Mouse (Mus musculus) megakaryocyte, embryonic 14.5 days (primary cell): ENCODE results near the gene Depdc5. TPM values are rescaled to one million over a fixed set of nuclear protein-coding genes. Genes with fewer than 3 reads are reported as not detected.
"Not testable (repeated sequence)": the region's sequence is repeated elsewhere in the genome, so short reads cannot be mapped to it uniquely, and the experiment has no call there.

Experiments used
- H3K27me3 ChIP-seq: replicated peaks from 2 replicates; pipeline ENCODE3; 2012; ENCODE audit warnings: inconsistent platforms
- H3K36me3 ChIP-seq: replicated peaks from 2 replicates; pipeline ENCODE3; 2012; ENCODE audit warnings: low read length, inconsistent platforms, mixed read lengths
- H3K4me1 ChIP-seq: 2 replicates; pipeline ENCODE4 v1.6.1; 2012; ENCODE audit warnings: inconsistent platforms
- H3K4me3 ChIP-seq: replicated peaks from 2 replicates; pipeline ENCODE3; 2012; ENCODE audit warnings: moderate library complexity, mild to moderate bottlenecking, inconsistent platforms
- H3K9me3 ChIP-seq: 2 replicates; pipeline ENCODE4 v1.6.1; 2012; ENCODE audit warnings: inconsistent platforms
- FLI1 ChIP-seq: IDR thresholded peaks from 2 replicates; pipeline ENCODE4 v1.6.1; 2012; ENCODE audit warnings: low read length, inconsistent platforms, mixed read lengths
- GATA1 ChIP-seq: IDR thresholded peaks from 3 replicates; pipeline ENCODE4 v1.6.1; 2012; ENCODE audit warnings: mixed read lengths, low read length, inconsistent platforms, borderline replicate concordance
- polyA plus RNA-seq: library from polyadenylated mRNA; stranded (reverse); fragments of >175 nt; gene quantifications from 2 replicates; pipeline ENCODE4 v1.2.3, GENCODE M21; 2012; ENCODE audit warnings: low replicate concordance; ENCODE audit not compliant: insufficient read depth

Depdc5 gene
- 0.47 and 0.94 TPM in 2 replicates for polyA plus RNA-seq

- Histone ChIP-seq H3K36me3 (peaks cover 31% of the 10 kb centered on the region), H3K27me3 (no peaks in the 10 kb centered on the region), H3K9me3 (no peaks in the 10 kb centered on the region), H3K4me1 (peaks cover 23% of the 10 kb centered on the region), H3K4me3 (peak within 1 kb of the TSS; percentile 96)
- TF ChIP-seq FLI1 = no peak
- TF ChIP-seq GATA1 = no peak
Observed at GRCm38 (mm10) chr5:32863253-32864228, at the start of gene Depdc5. Gene Depdc5 (plus strand): TSS chr5:32863701.

- TF ChIP-seq GATA1 (no peak), FLI1 (no peak)
- Histone ChIP-seq H3K36me3 (peaks cover 90% of the 10 kb centered on the region), H3K27me3 (no peaks in the 10 kb centered on the region), H3K4me3 (no peak overlapping the region), H3K9me3 (no peaks in the 10 kb centered on the region), H3K4me1 (peaks cover 4% of the 10 kb centered on the region; the same call in 1 of the 2 replicates)
Observed at GRCm38 (mm10) chr5:32815396-32815795, 48.1 kb upstream of the Depdc5 start.

- Histone ChIP-seq H3K4me1 (peaks cover 4% of the 10 kb centered on the region; the same call in 1 of the 2 replicates), H3K36me3 (peaks cover 86% of the 10 kb centered on the region), H3K9me3 (no peaks in the 10 kb centered on the region), H3K4me3 (no peak overlapping the region), H3K27me3 (no peaks in the 10 kb centered on the region)
- TF ChIP-seq GATA1 (no peak), FLI1 (no peak)
Observed at GRCm38 (mm10) chr5:32820471-32820870, 43.0 kb upstream of the Depdc5 start.

GRCm38 (mm10) chr5:32827009-32827408 lies 36.5 kb upstream of the Depdc5 start, which contains the start of gene Gm20671:
Gene Gm20671 (minus strand): TSS chr5:32827109.
- TF ChIP-seq GATA1 (no peak), FLI1 (no peak)
- H3K36me3 ChIP-seq = peaks cover 87% of the 10 kb centered on the region
- H3K4me3 ChIP-seq = no peak within 1 kb of the TSS
- no peaks in the 10 kb centered on the region for H3K4me1 ChIP-seq
- no peaks in the 10 kb centered on the region for H3K9me3 ChIP-seq
- H3K27me3 ChIP-seq = no peaks in the 10 kb centered on the region

- H3K27me3 ChIP-seq, H3K4me1 ChIP-seq, H3K9me3 ChIP-seq, H3K4me3 ChIP-seq: not testable (repeated sequence)
- peaks cover 87% of the 10 kb centered on the region for H3K36me3 ChIP-seq
Observed at GRCm38 (mm10) chr5:32828766-32829165, 34.7 kb upstream of the Depdc5 start.

- Histone ChIP-seq H3K4me1 (peaks cover 3% of the 10 kb centered on the region; the same call in 1 of the 2 replicates), H3K9me3 (no peaks in the 10 kb centered on the region), H3K27me3 (no peaks in the 10 kb centered on the region), H3K4me3 (no peak overlapping the region), H3K36me3 (peaks cover 95% of the 10 kb centered on the region)
- TF ChIP-seq FLI1 = no peak
- TF ChIP-seq GATA1 = no peak
Observed at GRCm38 (mm10) chr5:32830054-32830453, 33.4 kb upstream of the Depdc5 start.

GRCm38 (mm10) chr5:32834497-32834896 lies 29.0 kb upstream of the Depdc5 start:
- Histone ChIP-seq H3K4me3 (no peak overlapping the region), H3K9me3 (no peaks in the 10 kb centered on the region), H3K36me3 (peaks cover 95% of the 10 kb centered on the region)

GRCm38 (mm10) chr5:32836976-32837375 lies 26.5 kb upstream of the Depdc5 start:
- peaks cover 90% of the 10 kb centered on the region for H3K36me3 ChIP-seq
- TF ChIP-seq FLI1 = no peak
- no peak for TF ChIP-seq GATA1
- H3K4me1 ChIP-seq = peaks cover 9% of the 10 kb centered on the region
- no peak overlapping the region for H3K4me3 ChIP-seq
- H3K9me3 ChIP-seq = no peaks in the 10 kb centered on the region
- H3K27me3 ChIP-seq = no peaks in the 10 kb centered on the region

More at GRCm38 (mm10) chr5:32834497-32834896, 29.0 kb upstream of the Depdc5 start:
- TF ChIP-seq GATA1 (no peak), FLI1 (no peak)
- Histone ChIP-seq H3K27me3 (no peaks in the 10 kb centered on the region), H3K4me1 (peaks cover 9% of the 10 kb centered on the region)

GRCm38 (mm10) chr5:32840029-32840428 lies 23.5 kb upstream of the Depdc5 start:
- no peak overlapping the region for H3K4me3 ChIP-seq
- H3K4me1 ChIP-seq = peaks cover 6% of the 10 kb centered on the region; the same call in 1 of the 2 replicates
- TF ChIP-seq GATA1 (no peak), FLI1 (no peak)
- peaks cover 90% of the 10 kb centered on the region for H3K36me3 ChIP-seq
- H3K27me3 ChIP-seq = no peaks in the 10 kb centered on the region
- H3K9me3 ChIP-seq = no peaks in the 10 kb centered on the region

- H3K9me3 ChIP-seq = no peaks in the 10 kb centered on the region
- H3K4me3 ChIP-seq = no peak overlapping the region
- H3K4me1 ChIP-seq = peaks cover 35% of the 10 kb centered on the region
- no peaks in the 10 kb centered on the region for H3K27me3 ChIP-seq
- H3K36me3 ChIP-seq = peaks cover 62% of the 10 kb centered on the region
- TF ChIP-seq FLI1 (no peak), GATA1 (no peak)
Observed at GRCm38 (mm10) chr5:32849178-32849577, 14.3 kb upstream of the Depdc5 start.

GRCm38 (mm10) chr5:32849580-32849979 lies 13.9 kb upstream of the Depdc5 start:
- peaks cover 39% of the 10 kb centered on the region for H3K4me1 ChIP-seq
- H3K4me3 ChIP-seq, H3K27me3 ChIP-seq, H3K9me3 ChIP-seq: not testable (repeated sequence)
- peaks cover 58% of the 10 kb centered on the region for H3K36me3 ChIP-seq
